Mouse (Mus musculus) activated CD4-positive, CD25-positive, alpha-beta regulatory T cell, adult 4 months (primary cell): ENCODE data around the gene Pttg1ip. TPM values are rescaled to one million over a fixed set of nuclear protein-coding genes. Genes with fewer than 3 reads are reported as not detected.
A peak's percentile ranks its signal among the peaks of the same experiment; 100 is the strongest.

Experiments
- ATAC-seq: one replicate; pipeline ENCODE4 v1.8.0; 2017
- polyA plus RNA-seq, 2 experiments: library from polyadenylated mRNA; unstranded; fragments of 100-300 nt; shearing (Covaris generic); gene quantifications; one replicate each; pipeline ENCODE4 v1.2.1; 2017

The Pttg1ip gene
- polyA plus RNA-seq, 2 experiments from 2014 or later: 85.6 to 92.6 TPM

DNA sequence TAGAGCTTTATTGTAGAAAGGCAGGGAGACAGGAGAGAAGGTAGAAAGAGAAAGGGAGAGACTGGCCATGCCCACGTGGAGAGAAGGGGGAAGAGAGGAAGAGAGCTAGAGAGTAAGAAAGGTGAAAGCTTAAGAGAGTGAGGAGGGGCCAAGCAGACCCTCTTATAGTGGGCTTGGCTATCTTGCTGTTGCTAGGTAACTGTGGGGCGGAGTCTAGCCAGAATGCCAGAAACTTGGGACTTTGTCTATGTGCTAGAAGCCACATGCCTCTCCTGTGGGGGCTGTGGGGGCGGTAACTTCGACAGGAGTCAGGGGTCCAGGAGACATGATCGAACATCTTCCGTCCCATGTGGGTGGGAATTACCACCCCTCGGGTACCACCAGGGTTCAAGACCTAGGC, 12.0 kb upstream of the Pttg1ip start:
- ATAC-seq: no peak

- ATAC-seq: no peak
Measured at GRCm38 (mm10) chr10:77569973-77570658, 11.4 kb upstream of the Pttg1ip start.

GRCm38 (mm10) chr10:77572225-77572624, 9.3 kb upstream of the Pttg1ip start:
- no peak for ATAC-seq

DNA sequence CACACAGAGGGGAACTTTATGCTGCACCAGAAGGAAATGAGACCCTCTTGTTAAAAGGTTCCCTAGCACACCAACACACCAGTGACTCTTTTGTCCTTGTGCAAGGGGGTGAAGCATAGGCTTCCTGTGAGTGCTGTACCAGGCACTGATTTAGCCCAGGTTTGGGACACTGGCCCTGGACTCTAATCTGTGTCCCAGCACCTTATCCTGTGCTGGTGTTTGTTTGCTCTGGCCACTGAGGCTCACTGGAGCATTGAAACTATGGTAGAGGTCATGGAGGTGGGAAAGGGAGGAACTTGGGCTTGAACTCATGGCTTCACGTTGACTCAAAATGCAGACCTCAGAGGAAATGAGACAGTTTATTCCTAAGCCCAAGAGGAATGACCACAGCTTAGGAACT, 8.4 kb upstream of the Pttg1ip start:
- ATAC-seq: no peak

DNA sequence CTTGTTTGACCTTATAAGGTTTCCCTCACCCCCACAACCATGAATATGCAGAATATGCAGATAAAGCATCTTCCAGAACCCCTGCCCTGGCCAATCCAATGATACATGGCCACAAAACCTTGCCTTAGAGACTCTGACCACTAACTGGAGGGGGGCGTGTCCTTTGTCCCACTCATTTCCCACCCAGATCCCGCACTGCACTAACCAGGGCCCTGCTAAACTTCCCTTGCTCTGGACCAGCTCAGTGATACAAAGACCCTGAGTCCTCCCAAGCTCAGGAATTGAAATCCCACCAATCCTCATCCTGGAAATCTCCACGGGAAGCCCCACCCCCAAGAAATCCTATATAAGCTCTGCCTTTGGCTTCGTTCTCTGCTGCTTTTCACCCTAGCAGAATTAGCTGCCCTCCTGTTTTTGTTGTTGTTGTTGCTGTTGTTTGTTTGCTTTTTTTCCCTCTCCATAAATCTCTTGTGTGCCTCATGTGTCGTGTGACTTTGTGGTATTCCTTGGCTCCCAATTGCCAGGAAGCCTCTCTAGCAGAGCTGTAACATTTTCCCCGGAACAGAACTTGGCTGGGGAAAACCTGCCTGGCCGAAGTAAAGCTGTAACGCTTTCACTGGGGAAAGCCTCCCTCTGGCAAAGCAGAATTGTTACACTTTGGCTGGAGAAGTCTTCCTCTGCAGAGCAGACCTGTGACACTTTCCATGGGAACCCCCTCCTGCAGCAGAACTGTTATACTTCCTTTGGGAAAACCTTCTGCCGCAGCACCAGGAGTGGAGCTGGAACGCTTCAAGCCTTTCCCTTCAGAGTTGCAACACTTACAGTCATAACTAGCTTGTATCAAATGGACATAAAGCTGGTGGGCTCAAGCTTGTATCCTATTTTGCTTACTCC, 1.2 kb upstream of the Pttg1ip start:
- ATAC-seq: no peak

GRCm38 (mm10) chr10:77581023-77581407, 505 bp upstream of the Pttg1ip start:
- ATAC-seq: no peak

DNA sequence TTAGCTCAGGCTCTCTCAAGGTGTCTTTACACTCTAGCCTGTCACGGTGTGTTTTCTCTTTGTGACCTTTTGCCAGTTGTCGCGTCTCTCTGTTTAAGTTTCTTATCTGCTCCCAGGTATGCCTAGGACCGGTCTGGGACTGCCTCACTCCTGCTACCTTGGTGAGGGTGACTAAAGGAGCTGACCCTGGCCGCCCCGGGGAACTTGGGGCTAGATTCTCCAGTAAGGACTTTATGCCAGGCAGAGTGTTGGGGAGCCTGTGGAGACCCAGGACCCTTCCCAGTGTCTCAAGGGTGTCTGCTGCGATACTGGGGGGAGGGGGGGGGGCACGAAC, 732 bp downstream of the Pttg1ip start:
- ATAC-seq: peak; percentile 2

GRCm38 (mm10) chr10:77583795-77584422, 2.4 kb downstream of the Pttg1ip start:
- no peak for ATAC-seq

DNA sequence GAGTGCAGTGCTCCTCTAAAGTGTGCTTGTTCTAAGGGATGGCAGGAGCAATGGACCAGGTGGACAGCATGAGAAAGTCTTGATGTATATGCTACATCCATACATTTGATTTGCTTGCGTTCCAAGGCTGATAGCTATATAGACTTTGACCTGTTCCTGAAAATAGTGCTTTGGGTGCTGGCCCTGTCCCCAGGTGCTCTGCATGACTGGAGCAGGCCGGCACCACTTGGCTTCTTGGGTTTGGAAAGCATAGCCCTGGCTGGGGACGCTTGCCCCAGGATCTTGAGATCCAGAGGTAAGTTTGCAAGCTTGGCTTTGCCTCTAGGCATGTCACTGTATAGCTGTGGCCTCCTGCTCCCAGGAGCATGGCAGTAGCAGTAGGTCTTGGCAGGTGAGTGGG, 5.1 kb downstream of the Pttg1ip start:
- no peak for ATAC-seq

DNA sequence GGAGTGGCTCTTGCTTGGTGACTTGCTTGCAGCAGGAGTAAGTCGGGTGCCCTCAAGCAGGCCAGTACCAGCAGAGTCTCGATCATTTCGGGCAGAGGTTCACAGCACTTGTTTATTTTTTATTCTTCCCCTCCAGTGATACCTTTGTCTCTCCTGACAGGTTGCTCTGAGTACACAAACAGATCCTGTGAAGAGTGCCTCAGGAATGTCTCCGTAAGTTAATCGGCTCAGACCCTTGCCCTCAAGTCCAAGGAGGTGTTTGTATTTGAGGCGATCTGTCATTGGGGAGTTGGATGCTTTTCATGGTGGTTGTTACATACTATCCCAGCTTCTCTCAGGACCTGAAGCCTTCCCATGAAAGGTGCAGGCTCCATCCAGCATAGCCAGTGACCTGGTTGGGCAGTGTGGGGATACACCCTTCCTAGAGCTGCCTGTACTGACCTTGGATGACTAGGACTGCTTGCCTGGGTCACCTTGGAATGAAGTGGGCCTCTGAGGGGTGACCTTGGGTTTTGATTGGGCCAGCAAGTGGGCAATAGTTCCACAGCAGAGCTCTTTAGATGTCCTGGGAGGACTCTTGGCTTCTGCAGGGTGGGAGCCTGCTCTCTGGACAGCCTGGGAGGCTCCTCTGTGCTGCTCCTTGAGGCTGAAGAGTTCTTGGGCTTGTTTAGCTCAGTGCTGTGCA, 5.7 kb downstream of the Pttg1ip start:
- no peak for ATAC-seq

GRCm38 (mm10) chr10:77588036-77588435, 6.5 kb downstream of the Pttg1ip start:
- ATAC-seq: no peak

DNA sequence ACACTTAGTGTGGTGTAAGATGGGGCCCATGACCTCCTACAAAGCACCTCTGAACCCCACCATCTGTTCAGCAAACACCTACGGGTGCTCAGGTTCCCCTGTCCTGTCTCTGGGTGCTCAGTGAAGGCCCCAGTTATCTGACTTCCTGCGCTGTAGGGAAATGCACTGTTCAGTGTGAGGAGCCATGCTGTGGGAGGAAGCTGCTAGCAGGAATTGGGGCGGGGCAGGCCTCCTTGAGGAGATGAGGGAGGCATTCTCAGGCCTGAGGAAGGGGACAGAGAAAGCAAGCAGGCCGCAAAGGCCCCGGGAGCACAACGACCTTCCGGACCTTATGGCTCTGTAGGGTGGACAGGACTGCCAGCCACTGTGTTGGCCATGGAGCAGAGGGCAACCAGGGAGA, 7.6 kb downstream of the Pttg1ip start:
- ATAC-seq: no peak

DNA sequence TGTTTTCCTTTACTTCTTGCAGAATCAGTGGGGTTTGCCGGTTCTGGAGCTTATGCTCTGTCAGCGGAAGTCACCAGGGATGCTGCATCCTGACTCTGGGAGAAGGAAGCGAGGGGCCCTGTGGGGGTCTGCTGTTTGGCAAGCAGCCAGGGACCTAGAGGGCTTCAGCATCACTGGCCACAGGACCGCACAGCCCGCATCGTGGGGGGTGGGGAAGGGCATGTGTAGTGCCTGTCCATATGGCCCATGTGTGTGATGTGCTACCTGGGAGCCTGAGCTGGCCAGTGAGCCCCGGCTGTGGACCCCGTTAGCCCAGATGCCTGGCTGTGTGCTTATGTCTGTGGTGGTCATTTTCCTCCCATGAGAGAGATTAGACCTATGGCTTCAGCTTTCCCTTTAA, 8.2 kb downstream of the Pttg1ip start:
- ATAC-seq: no peak

DNA sequence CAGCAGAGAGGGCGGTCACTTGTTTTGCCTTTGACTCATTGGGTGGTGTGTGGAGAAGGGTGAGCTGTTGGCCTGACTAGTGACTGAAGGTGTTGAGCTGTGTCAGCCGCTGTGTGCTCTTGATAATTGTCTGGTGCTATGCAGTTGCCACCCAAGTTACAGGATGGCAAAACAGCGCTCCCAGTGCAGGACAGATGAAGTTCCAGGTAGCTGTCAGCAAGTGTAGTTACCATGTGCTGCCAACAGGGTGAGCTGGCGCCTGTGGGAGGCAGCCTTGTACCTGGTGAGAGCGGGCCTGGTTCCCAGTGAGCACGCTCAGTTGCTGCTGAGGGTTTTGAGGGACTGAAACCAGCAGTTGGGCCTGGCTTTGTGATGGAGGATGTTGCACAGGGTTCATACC, 9.3 kb downstream of the Pttg1ip start:
- ATAC-seq: peak; percentile 98

- ATAC-seq: no peak
Measured at GRCm38 (mm10) chr10:77591546-77591945, 10.0 kb downstream of the Pttg1ip start.

DNA sequence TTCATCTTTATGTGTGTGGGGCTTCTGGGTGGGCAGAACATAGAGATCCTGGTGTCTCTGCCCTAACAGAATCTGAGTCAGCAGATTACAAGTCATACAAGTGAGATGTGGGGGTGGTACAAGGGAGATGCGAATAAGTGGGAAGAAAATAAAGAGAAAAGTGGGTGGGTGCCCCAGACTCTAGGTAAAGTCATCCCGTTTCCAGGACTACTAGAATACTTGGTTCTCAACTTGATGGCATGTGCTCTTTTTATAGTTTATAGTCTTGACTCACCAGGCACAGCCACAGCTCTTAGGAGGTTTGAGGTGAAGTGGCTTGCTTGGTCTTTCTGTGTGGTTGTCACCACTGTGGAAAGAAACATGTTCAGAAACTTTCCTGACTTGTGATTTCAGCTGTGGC, 14.5 kb downstream of the Pttg1ip start:
- ATAC-seq: no peak

GRCm38 (mm10) chr10:77603021-77603420, 21.5 kb downstream of the Pttg1ip start:
- ATAC-seq: no peak

GRCm38 (mm10) chr10:77604111-77604510, 22.6 kb downstream of the Pttg1ip start:
- ATAC-seq: no peak

GRCm38 (mm10) chr10:77604958-77605357, 23.4 kb downstream of the Pttg1ip start:
- ATAC-seq: no peak

DNA sequence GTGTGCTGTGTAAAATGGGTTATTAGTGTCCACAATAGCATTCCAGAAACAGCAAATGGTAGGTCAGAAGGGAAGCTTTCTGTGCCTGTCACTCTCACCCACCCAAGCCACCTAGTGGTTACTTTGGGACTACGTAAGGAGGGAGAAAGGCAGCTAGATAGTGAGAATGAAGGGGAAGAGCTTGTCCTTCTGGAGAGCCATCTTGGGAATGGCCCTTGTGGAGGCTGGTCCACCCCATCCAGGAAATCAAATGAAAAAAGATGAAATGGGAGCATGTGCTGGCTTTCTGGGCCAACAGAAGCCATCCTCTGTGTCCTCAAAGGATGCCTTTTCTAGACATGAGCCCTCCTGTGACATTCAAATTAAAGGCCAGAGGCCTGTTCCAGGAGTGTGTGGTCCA, 23.8 kb downstream of the Pttg1ip start:
- no peak for ATAC-seq

- peak; percentile 78 for ATAC-seq
Measured at GRCm38 (mm10) chr10:77605908-77606826, 24.6 kb downstream of the Pttg1ip start, which contains the start of the genes Sumo3 and Gm49325. Gene Sumo3 (plus strand): TSS chr10:77606097. Gene Gm49325 (plus strand): TSS chr10:77606197.

DNA sequence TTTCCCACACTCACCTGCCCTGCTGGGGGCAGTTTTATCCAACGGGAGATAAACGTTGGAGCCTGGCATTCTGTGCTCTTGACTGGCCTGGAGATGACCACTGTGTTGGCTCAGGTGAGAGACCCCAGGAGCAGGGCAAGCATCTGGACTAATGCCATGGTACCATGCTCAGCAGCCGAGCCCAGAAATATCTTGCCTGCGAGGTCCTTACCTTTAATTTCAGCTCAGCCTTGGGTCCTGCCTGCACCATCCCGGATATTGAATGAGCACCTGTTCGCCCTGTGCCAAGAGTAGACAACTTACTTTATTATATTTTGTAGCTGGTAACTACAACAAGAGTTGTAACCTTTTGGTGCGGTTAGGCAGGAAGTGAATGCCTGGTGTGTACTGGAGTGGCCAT, 25.3 kb downstream of the Pttg1ip start:
- peak; percentile 70 for ATAC-seq
